8 mouse cellular contexts compared by ENCODE assay signal in the genomic region with DNA sequence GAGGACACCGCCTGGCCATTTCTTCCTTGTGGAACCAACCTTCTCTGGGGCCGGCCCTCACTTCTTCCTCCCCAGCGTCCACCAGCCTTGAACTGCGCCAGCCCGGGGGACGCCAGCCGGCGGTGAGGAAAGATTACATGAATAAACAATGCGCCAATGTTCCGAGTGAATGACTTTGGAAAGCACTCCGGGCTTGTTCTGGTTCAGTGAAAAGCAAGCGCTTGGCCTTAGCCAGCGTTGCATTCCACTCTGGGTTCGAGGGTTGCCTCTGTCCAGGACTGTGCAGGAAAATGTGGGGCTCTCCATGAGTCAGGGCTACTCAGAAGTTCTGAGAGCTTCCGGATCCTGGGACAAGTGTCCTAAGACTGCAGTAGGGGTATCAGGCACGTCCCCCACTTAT. TPM values are rescaled to one million over a fixed set of nuclear protein-coding genes. Genes with fewer than 3 reads are reported as not detected.
DNase-seq lines count a peak whose midpoint lies in the region; ATAC-seq and TF ChIP-seq lines count a peak whose summit lies in the region.

No protein-coding gene starts in this region.

- no peaks in the 10 kb centered on the region for H3K9me3 ChIP-seq in hindbrain, postnatal 0 days (ENCODE audit: low read length)

- H3K4me1 ChIP-seq in hindbrain, postnatal 0 days (ENCODE audit: insufficient read depth, low read length): peaks cover 8% of the 10 kb centered on the region; the same call in 1 of the 2 replicates

- H3K27ac ChIP-seq in hindbrain, postnatal 0 days: peak overlapping the region; percentile 16; the same call in 1 of the 2 replicates

- ATAC-seq in hindbrain, postnatal 0 days: peak; percentile 59

- no peak overlapping the region for H3K9ac ChIP-seq in hindbrain, postnatal 0 days (replicated peaks; ENCODE audit: low read length)

- no peak for TF ChIP-seq CTCF in hindbrain, postnatal 0 days (IDR thresholded peaks at IDR 0.05; ENCODE audit: low read depth)

- no peak overlapping the region for H3K4me2 ChIP-seq in hindbrain, postnatal 0 days (ENCODE audit: low read depth, low read length)

- H3K36me3 ChIP-seq in hindbrain, postnatal 0 days (ENCODE audit: insufficient read depth, low read length): no peaks in the 10 kb centered on the region

- WGBS in hindbrain, postnatal 0 days: 40% methylated on average over 16 of the region's 16 CpGs

- no peaks in the 10 kb centered on the region for H3K27me3 ChIP-seq in hindbrain, postnatal 0 days (ENCODE audit: insufficient read depth, low read length)

- no peak overlapping the region for H3K4me3 ChIP-seq in hindbrain, postnatal 0 days (ENCODE audit: low read length)

- intact Hi-C loops in left cerebral cortex, postnatal 4 days (cut with DNase I): no loop called here

- DNase-seq in cerebellum, postnatal 14 days: peak; percentile 33 to 36
- no peak for DNase-seq in cerebellum, postnatal 36 days
- DNase-seq in R1 (ENCODE audit: low read depth, low spot score): peak; percentile 40
- peak; percentile 52 for DNase-seq in hindbrain, postnatal 0 days (ENCODE audit: low spot score)
- peak; percentile 44 for DNase-seq in left cerebral cortex, postnatal 4 days
- DNase-seq in retina, postnatal 1 day: peak; percentile 72
- DNase-seq in adrenal gland, adult 18-20 months (ENCODE audit: low spot score in 2 of 2): no peak
- DNase-seq in testis, postnatal 14 days (ENCODE audit: low spot score): no peak

RNA-seq across cellular contexts. Expression of gene Clmn, which starts 31.8 kb away (rescaled TPM):
- total RNA-seq in hindbrain, postnatal 0 days (2014; rRNA removed): 2.6 and 3.1 TPM in 2 replicates
- 1.7 and 2.6 TPM in 2 replicates for polyA plus RNA-seq in hindbrain, postnatal 0 days (2015; fragmentation: Nextera tagmentation; extraction: Ambion mirVana)
- total RNA-seq in left cerebral cortex, postnatal 4 days (2021): 10 to 100 TPM in 1 of 2 experiments, 1 to 10 TPM in 1; 8.3 to 10.1 TPM
- total RNA-seq in adrenal gland, adult 18-20 months (2021): 10 to 100 TPM; 12.8 to 15.9 TPM

Comparison
In these comparisons a context has a peak if more than half of its experiments do, and no peak if none do; other contexts are left out.
1. DNase-seq: peak in cerebellum, postnatal 14 days (2 of 2), R1 (single experiment), hindbrain, postnatal 0 days (single experiment), left cerebral cortex, postnatal 4 days (single experiment) and retina, postnatal 1 day (single experiment); none in cerebellum, postnatal 36 days (0 of 2), adrenal gland, adult 18-20 months (0 of 2) and testis, postnatal 14 days (single experiment).